In genomic region chr1:64836114-64836513, GRCm38 (mm10) we compare ENCODE assay signal across 27 mouse cellular contexts.
DNase-seq lines count a peak whose midpoint lies in the region; ATAC-seq and TF ChIP-seq lines count a peak whose summit lies in the region.
"Had no signal": no experiment of that assay in that cellular context is flagged by ENCODE, and none has a peak within 500 bp of the region (broad histone marks: within the 10 kb centered on the region; RNA-seq: fewer than 3 reads in every experiment).

No protein-coding gene starts in this region.

- H3K36me3 ChIP-seq in embryonic facial prominence, embryonic 14.5 days (ENCODE audit: control insufficient read depth, insufficient read depth, low read length), result no peaks in the 10 kb centered on the region
- H3K36me3 ChIP-seq in embryonic facial prominence, embryonic 10.5 days (replicated peaks), result no peaks in the 10 kb centered on the region
- H3K36me3 ChIP-seq: embryonic facial prominence, embryonic 13.5 days; forebrain, embryonic 10.5 days; heart, embryonic 10.5 days; heart, embryonic 13.5 days had no signal

- no peak overlapping the region for H3K9ac ChIP-seq in embryonic facial prominence, embryonic 14.5 days (ENCODE audit: low read depth, low read length)
- H3K9ac ChIP-seq: embryonic facial prominence, embryonic 13.5 days; forebrain, embryonic 13.5 days; forebrain, postnatal 0 days; heart, embryonic 13.5 days; hindbrain, embryonic 14.5 days had no signal

- H3K4me2 ChIP-seq in embryonic facial prominence, embryonic 14.5 days (ENCODE audit: low read depth, low read length), result no peak overlapping the region
- H3K4me2 ChIP-seq: embryonic facial prominence, embryonic 13.5 days; forebrain, embryonic 13.5 days; heart, embryonic 13.5 days; hindbrain, embryonic 14.5 days had no signal

- no peak for ATAC-seq in embryonic facial prominence, embryonic 14.5 days (ENCODE audit: low read depth)
- ATAC-seq: activated CD4-positive, CD25-positive, alpha-beta regulatory T cell, adult 4 months; forebrain, embryonic 13.5 days; forebrain, postnatal 0 days; hindbrain, postnatal 0 days; inflammation-experienced regulatory T-cells, adult 6 months; intestine, embryonic 16.5 days had no signal

- no peaks in the 10 kb centered on the region for H3K9me3 ChIP-seq in embryonic facial prominence, embryonic 14.5 days (ENCODE audit: control insufficient read depth, low read length)
- no peaks in the 10 kb centered on the region for H3K9me3 ChIP-seq in embryonic facial prominence, embryonic 10.5 days
- H3K9me3 ChIP-seq: embryonic facial prominence, embryonic 13.5 days; forebrain, embryonic 10.5 days; forebrain, embryonic 13.5 days; heart, embryonic 10.5 days; heart, embryonic 13.5 days had no signal

- TF ChIP-seq POLR2A in lung, adult 2 months (IDR thresholded peaks at IDR 0.05; ENCODE audit: borderline replicate concordance, extremely low read depth, low read depth, low read length), result no peak

- no peaks in the 10 kb centered on the region for H3K27me3 ChIP-seq in embryonic facial prominence, embryonic 14.5 days (replicated peaks; ENCODE audit: control insufficient read depth, insufficient read depth, low read length)
- no peaks in the 10 kb centered on the region for H3K27me3 ChIP-seq in embryonic facial prominence, embryonic 10.5 days (replicated peaks; ENCODE audit: low read depth, poor library complexity, severe bottlenecking)
- H3K27me3 ChIP-seq: embryonic facial prominence, embryonic 13.5 days; forebrain, embryonic 13.5 days; heart, embryonic 13.5 days had no signal

- TF ChIP-seq CTCF in lung, adult 2 months (IDR thresholded peaks at IDR 0.05; ENCODE audit: insufficient read depth, low read length), result no peak

- peak; percentile 65 for DNase-seq in embryonic facial prominence, embryonic 14.5 days (ENCODE audit: low spot score)
- DNase-seq in embryonic facial prominence, embryonic 10.5 days (ENCODE audit: low spot score), result no peak
- peak; percentile 22 for DNase-seq in lung, postnatal 36 days
- no peak for DNase-seq in lung, adult 2 months
- DNase-seq in fibroblast of lung, adult 2 months (ENCODE audit: low read depth), result peak; percentile 79
- no peak for DNase-seq in natural killer cell, adult 2 months (ENCODE audit: low spot score in 2 of 2)
- DNase-seq: adrenal gland, postnatal 10 days; cerebellum, adult 11 months; cerebellum, adult 2 months; cerebellum, adult 9-11 months; cerebellum, postnatal 25 days; forebrain, postnatal 0 days; gastrocnemius, postnatal 25 days; heart, adult 2 months; heart, postnatal 14 days; heart, postnatal 4 days had no signal

- peaks cover 8% of the 10 kb centered on the region for H3K4me1 ChIP-seq in embryonic facial prominence, embryonic 14.5 days (ENCODE audit: control insufficient read depth, insufficient read depth, low read length)
- peaks cover 9% of the 10 kb centered on the region for H3K4me1 ChIP-seq in embryonic facial prominence, embryonic 10.5 days
- H3K4me1 ChIP-seq in lung, adult 2 months (ENCODE audit: control insufficient read depth, insufficient read depth, low read length), result peaks cover 5% of the 10 kb centered on the region; the same call in 1 of the 2 replicates
- H3K4me1 ChIP-seq: forebrain, embryonic 13.5 days had no signal

- H3K27ac ChIP-seq in embryonic facial prominence, embryonic 14.5 days (replicated peaks; ENCODE audit: low read depth, low read length), result no peak overlapping the region
- no peak overlapping the region for H3K27ac ChIP-seq in embryonic facial prominence, embryonic 10.5 days (replicated peaks)
- H3K27ac ChIP-seq: embryonic facial prominence, embryonic 13.5 days; forebrain, embryonic 13.5 days; heart, adult 2 months; heart, embryonic 10.5 days; heart, embryonic 13.5 days; hindbrain, embryonic 14.5 days; hindbrain, postnatal 0 days had no signal

- whole genome bisulfite sequencing in embryonic facial prominence, embryonic 14.5 days, result 41% methylated on average over 3 of the region's 3 CpGs
- WGBS in embryonic facial prominence, embryonic 10.5 days, result 55% methylated on average over 3 of the region's 3 CpGs
- WGBS in lung, adult 2 months, result 56% methylated on average over 3 of the region's 3 CpGs

- H3K4me3 ChIP-seq in embryonic facial prominence, embryonic 14.5 days (ENCODE audit: low read depth, low read length), result no peak overlapping the region
- H3K4me3 ChIP-seq in embryonic facial prominence, embryonic 10.5 days, result no peak overlapping the region
- no peak overlapping the region for H3K4me3 ChIP-seq in lung, adult 2 months (replicated peaks; ENCODE audit: extremely low read depth, low read depth, low read length)
- H3K4me3 ChIP-seq: embryonic facial prominence, embryonic 13.5 days; erythroblast, embryonic 14.5 days; forebrain, embryonic 10.5 days; forebrain, embryonic 13.5 days; heart, adult 2 months; heart, embryonic 10.5 days; heart, embryonic 13.5 days had no signal

Comparison
In these comparisons a context has a peak if more than half of its experiments do, and no peak if none do; other contexts are left out.
1. DNase-seq: peak in embryonic facial prominence, embryonic 14.5 days (single experiment), lung, postnatal 36 days (single experiment) and fibroblast of lung, adult 2 months (single experiment); none in embryonic facial prominence, embryonic 10.5 days (single experiment), lung, adult 2 months (single experiment) and natural killer cell, adult 2 months (0 of 2).